Mouse (Mus musculus): ENCODE results near the gene Paqr6.
"Not testable (repeated sequence)": the region's sequence is repeated elsewhere in the genome, so short reads cannot be mapped to it uniquely, and the experiment has no call there.

Paqr6 gene

DNA sequence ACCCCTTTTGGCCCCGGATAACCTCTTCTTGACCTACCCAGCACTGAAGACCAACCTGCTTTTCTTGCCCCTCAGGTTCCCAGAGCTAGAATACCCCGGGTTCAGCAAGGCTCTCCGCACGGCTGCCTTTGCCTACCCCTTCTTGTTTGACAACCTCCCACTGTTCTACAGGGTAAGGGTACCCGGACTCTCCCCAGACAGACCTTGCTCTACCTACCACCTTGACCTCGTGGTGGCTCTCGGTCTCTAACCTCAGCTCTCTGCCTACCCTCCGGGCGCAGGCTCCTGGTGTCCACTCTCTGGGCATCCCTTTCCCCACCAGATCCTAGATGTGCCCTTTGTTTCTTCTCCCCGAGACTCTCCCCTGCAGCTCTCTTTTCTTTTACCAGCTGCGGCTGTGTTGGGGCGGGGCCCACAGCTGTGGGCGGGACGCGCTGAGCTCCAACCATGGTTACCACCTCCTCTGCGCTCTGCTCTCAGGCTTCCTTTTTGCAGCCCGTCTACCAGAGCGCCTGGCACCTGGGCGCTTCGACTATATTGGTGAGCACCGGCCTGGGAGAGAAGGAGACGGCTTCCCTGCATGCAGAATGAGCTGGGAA, 2.5 kb downstream of the Paqr6 start:
- peak; percentile 83 for DNase-seq

DNA sequence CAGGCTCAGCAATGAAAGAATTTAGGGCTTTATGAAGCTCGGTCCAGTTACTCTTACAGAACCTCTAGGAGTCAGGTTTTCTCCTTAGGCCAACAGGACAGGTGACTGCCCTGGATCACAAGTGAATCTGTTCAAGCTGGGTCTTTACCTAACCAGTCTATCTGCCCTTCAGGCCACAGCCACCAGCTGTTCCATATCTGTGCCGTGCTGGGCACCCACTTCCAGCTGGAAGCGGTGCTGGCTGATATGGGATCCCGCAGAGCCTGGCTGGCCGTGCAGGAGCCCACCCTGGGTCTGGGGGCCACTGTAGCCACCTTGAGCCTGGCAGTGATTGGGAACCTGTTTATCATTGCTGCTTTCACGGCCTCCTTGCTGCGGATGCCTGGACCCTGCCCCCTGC, 3.1 kb downstream of the Paqr6 start:
- not testable (repeated sequence) for DNase-seq

DNA sequence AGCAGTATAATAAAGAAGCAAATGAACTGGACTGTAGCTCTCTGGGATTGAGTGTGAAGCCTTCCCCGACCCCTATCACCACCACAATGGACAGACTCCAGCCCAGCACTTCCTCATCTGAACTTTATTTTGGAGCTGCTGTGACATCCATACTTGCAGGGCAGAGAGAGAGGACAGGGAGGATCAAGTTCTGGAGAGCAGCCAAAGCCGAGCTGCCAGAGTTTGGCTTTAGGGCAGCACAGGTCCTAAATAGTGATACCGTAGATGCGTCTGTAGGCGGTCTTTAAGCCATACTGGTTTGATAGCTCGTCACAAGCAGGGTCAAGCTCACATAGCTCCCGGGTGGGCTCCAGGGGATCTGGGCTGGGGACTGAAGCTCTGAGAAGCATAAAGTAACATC, 4.1 kb downstream of the Paqr6 start:
- DNase-seq = not testable (repeated sequence)

DNA sequence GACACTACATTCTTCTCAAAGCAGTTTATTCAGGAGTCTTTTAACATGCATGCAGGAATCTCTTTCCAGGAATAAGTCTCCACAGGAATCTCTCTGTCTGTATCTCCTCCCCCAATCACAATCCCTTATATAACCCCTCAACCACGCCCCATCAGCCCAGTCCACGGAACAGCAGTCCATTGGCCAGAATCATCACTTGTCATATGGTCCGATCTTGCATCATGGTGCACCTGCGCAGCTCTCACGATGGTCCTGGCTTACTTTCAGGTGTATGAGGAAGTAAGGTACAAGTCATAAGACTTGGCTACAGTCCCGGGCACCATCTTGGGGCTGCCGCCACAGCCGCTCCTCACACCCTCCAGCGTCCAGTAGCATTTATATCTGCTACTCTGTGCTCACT, 8.3 kb downstream of the Paqr6 start, which contains the start of gene Bglap3:
Gene Bglap3 (minus strand): TSS at position 101 of the 400 bp plus-strand sequence.
- not testable (repeated sequence) for DNase-seq

DNA sequence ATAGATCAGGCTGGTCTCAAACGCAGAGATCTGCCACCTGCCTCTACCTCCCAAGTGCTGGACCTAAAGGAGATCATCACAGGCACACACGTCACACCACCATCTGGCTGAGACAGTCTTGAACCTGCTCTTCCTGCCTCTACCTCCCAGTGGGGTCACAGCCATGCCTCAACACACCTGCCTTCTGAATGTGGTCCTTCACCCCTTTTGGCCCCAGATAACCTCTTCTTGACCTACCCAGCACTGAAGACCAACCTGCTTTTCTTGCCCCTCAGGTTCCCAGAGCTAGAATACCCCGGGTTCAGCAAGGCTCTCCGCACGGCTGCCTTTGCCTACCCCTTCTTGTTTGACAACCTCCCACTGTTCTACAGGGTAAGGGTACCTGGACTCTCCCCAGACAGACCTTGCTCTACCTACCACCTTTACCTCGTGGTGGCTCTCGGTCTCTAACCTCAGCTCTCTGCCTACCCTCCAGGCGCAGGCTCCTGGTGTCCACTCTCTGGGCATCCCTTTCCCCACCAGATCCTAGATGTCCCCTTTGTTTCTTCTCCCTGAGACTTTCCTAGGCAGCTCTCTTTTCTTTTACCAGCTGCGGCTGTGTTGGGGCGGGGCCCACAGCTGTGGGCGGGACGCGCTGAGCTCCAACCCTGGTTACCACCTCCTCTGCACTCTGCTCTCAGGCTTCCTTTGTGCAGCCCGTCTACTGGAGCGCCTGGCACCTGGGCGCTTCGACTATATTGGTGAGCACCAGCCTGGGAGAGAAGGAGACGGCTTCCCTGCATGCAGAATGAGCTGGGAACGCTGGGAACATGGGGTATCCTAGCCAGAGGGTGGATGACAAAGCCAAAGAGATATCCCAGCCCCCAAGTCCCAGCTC, 11.6 kb downstream of the Paqr6 start:
- DNase-seq = peak; percentile 67

DNA sequence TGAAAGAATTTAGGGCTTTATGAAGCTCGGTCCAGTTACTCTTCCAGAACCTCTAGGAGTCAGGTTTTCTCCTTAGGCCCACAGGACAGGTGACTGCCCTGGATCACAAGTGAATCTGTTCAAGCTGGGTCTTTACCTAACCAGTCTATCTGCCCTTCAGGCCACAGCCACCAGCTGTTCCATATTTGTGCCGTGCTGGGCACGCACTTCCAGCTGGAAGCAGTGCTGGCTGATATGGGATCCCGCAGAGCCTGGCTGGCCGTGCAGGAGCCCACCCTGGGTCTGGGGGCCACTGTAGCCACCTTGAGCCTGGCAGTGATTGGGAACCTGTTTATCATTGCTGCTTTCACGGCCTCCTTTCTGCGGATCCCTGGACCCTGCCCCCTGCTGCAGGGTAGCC, 12.3 kb downstream of the Paqr6 start:
- DNase-seq = not testable (repeated sequence)

DNA sequence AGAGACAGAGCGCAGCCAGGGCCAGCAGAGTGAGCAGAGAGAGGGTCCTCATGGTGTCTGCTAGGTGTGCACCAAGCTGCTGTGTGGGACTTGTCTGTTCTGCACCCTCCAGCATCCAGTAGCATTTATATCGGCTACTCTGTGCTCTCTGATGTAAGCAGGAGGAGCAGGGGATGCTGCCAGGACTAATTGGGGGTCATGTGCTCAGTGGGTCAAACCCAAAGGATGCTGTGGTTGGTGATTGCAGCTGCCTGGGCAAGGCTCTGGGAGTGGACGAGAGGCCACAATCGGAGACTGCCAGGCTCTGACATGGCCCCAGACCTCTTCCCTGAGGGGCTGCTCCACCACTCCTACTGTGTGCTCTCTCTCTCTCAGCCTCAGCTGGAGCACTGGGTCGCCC, 14.2 kb downstream of the Paqr6 start, which contains the start of gene Bglap2:
Gene Bglap2 (minus strand): TSS at position 101 of the 400 bp plus-strand sequence.
- DNase-seq = not testable (repeated sequence)

DNA sequence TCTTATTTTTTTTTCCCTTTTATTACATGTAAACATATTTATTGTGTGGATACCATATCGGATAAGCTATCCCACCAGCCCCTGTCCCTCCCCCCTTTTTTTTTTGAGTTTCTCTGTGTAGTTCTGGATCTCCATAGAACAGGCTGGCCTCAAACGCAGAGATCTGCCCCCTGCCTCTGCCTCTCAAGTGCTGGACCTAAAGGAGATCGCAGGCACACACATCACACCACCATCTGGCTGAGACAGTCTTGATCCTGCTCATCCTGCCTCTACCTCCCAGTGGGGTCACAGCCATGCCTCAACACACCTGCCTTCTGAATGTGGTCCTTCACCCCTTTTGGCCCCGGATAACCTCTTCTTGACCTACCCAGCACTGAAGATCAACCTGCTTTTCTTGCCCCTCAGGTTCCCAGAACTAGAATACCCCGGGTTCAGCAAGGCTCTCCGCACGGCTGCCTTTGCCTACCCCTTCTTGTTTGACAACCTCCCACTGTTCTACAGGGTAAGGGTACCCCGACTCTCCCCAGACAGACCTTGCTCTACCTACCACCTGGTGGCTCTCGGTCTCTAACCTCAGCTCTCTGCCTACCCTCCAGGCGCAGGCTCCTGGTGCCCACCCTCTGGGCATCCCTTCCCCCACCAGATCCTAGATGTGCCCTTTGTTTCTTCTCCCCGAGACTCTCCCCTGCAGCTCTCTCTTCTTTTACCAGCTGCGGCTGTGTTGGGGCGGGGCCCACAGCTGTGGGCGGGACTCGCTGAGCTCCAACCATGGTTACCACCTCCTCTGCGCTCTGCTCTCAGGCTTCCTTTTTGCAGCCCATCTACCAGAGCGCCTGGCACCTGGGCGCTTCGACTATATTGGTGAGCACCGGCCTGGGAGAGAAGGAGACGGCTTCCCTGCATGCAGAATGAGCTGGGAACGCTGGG, 17.3 kb downstream of the Paqr6 start:
- peak; percentile 78 for DNase-seq

DNA sequence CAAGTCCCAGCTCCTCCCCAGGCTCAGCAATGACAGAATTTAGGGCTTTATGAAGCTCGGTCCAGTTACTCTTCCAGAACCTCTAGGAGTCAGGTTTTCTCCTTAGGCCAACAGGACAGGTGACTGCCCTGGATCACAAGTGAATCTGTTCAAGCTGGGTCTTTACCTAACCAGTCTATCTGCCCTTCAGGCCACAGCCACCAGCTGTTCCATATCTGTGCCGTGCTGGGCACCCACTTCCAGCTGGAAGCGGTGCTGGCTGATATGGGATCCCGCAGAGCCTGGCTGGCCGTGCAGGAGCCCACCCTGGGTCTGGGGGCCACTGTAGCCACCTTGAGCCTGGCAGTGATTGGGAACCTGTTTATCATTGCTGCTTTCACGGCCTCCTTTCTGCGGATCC, 18.0 kb downstream of the Paqr6 start:
- DNase-seq = not testable (repeated sequence)

DNA sequence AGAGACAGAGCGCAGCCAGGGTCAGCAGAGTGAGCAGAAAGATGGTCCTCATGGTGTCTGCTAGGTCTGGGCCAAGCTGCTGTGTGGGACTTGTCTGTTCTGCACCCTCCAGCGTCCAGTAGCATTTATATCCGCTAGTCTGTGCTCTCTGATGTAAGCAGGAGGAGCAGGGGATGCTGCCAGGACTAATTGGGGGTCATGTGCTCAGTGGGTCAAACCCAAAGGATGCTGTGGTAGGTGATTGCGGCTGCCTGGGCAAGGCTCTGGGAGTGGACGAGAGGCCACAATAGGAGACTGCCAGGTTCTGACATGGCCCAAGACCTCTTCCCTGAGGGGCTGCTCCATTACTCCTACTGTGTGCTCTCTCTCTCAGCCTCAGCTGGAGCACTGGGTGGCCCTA, 20.0 kb downstream of the Paqr6 start, which contains the start of gene Bglap:
Gene Bglap (minus strand): TSS at position 101 of the 400 bp plus-strand sequence.
- DNase-seq = no peak

DNA sequence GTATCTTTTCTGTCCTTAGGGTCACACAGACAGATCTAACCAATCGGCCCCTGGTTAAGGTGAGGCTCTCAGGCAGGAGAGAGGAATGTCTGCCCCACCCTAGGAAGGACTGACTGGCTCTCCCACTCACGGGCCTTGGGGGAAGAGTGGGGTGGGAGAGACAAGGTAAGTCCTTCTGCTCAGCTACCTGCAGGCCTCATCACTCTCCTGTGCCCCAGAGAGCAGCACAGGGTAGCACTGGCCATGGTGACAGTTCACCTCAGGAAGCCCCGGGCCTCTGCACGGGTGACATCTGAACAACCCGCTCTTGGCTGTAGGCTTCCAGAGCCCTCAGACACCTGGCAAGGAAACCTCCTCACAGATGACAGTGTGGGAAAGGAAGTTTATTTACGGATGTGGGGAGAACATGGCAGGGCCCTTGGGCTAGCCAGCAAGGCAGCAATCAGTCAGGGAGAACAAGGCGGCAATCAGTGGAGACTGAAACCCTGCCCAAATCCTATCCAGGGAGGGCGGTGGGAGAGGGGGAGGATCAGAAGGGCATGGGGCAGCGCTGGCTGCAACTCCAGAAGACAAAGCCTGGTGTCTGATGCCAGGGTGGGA, 29.5 kb downstream of the Paqr6 start:
- DNase-seq = no peak

DNA sequence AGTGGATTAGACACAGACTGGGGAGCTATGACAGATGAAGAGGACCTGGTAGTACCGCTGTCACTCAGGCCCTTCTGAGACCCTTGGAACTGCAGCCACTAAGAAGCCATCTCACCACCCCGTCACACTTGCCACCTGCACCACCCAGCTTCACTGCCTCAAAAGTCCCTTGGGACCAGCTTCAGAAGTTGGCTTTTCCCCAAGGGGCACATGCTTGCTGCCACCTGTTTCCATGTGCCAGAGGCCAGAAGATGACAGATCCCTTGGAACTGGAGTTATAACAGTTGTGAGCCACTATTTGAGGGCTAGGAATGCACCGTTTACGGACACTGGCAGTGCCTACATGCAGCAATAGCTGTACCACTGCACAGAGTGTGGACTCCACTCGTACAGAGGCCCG, 30.9 kb downstream of the Paqr6 start:
- no peak for DNase-seq

DNA sequence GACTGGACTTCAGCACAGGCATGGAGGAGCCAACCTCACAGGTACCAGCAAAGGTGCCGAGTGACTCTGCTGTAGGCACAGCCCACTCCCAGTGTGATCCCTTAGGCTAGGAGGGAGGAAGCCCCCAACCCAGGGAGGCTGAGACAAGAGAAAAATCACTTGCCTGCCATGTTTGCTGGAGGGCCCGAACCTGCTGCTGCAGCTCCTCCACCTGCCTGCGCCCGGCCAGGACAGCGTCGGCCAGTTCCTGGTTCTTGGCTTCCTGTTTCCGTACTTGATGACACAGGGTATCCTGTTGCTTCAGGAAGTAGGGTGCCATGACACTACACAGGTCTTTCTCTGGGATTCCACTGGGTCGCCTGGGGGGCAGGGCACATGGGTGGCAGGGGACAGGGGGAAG, 31.4 kb downstream of the Paqr6 start:
- DNase-seq = no peak

DNA sequence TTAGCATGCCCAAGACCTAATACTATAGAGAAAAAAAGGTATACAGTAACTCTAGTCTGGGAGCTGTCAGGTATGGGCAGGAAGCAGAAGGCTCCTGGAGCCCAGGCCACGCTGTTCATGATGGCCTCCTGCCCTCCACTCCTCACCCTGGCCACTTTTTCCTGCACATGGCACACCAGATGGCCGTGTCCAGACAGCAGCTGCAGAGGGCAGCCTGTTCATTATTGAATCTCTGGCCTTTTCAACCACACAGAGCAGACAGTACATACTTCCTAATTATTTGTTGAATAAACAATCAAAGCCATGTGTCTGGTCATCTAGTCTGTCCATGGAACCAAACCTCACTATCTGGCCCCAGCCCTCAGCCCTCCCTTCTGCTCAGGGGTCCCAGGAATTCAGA, 34.3 kb downstream of the Paqr6 start:
- DNase-seq = no peak

DNA sequence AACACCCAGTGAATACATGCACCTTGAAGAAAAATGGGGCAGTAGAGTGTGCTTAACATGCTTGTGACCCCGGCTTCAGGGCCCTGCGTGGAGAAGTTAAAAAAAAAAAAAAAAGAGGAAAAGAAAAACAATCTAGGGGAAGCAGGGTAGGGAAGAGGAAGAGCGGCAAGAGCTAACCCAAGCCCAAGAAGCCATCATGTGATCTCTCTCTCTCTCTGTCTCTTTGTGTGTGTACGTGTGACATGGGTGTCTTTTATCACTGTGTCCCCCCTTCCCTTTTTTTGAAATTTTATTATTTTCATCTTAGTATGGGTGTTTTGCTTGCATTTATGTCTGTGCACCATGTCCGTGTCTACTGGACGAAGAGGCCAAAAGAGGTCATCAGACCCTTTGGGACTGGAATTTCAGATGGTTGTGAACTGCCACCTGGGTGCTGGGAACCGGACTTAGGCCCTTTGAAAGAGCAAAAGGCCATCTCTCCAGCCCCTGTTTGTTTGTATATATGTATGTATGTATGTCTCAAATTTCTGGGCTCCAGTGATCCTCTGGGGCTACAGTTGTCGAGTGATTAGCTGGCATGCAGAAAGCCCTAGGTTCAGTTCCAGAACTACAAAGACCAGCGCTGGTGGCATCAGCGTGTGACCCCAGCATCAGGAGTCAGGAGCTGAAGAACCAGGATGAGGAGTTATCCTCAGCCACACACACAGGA, 39.3 kb downstream of the Paqr6 start:
- no peak for DNase-seq

DNA sequence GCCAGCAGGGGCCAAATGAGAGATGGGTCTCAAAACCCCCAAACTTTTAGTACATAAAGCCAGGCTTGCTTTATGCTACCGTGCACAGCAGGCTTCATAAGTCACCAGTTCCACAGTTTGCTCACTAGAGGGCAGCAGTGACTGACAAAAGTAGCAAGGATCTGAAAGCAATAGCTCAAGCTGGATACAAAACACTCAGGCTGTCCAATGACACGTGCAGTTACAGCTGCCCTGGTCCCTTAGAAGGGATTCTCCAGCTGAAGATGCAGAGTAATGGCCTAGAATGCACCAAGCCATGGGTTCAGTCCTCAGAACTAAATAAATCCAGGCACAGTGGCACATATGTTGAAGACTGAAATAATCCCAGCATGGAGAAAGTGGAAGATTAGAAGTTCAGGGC, 42.7 kb downstream of the Paqr6 start:
- peak; percentile 65 for DNase-seq

DNA sequence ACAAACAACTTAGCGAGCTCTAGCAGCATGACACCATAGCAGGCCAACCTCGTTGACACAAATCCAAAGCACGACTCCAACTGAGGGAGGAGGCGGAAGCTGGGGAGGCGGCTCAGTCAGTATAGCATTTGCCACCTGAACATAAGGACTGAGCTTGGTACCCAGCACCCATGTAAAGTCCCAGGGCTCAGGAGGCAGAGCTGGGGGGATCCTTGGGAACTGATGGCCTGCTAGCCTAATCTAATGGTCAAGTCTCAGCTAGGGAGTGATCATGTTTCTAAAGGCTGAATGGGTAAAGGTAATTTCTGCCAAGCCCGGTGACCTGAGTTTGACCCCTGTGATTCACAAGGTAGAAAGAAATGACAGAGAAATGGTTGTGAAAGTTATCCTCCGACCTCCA, 43.1 kb downstream of the Paqr6 start:
- DNase-seq = no peak

DNA sequence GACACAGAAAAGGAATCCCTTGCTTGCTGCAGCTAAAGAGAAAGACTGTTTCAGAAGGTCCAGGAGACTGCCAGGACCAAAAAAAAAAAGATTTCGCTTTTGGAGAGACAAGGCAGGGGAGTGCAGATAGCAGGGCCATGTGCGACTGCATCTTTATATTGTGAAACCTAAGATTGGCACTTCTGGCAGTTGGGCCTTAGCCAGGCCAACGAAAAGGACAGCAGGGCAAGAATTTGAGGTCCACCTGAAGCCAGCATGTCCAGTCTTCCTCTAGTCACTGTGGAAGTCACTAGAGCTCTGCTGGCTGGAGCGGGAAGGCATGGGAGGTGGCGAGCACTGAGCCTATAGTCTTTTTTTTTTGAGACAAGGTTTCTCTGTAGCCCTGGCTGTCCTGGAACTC, 44.6 kb downstream of the Paqr6 start:
- DNase-seq = no peak

DNA sequence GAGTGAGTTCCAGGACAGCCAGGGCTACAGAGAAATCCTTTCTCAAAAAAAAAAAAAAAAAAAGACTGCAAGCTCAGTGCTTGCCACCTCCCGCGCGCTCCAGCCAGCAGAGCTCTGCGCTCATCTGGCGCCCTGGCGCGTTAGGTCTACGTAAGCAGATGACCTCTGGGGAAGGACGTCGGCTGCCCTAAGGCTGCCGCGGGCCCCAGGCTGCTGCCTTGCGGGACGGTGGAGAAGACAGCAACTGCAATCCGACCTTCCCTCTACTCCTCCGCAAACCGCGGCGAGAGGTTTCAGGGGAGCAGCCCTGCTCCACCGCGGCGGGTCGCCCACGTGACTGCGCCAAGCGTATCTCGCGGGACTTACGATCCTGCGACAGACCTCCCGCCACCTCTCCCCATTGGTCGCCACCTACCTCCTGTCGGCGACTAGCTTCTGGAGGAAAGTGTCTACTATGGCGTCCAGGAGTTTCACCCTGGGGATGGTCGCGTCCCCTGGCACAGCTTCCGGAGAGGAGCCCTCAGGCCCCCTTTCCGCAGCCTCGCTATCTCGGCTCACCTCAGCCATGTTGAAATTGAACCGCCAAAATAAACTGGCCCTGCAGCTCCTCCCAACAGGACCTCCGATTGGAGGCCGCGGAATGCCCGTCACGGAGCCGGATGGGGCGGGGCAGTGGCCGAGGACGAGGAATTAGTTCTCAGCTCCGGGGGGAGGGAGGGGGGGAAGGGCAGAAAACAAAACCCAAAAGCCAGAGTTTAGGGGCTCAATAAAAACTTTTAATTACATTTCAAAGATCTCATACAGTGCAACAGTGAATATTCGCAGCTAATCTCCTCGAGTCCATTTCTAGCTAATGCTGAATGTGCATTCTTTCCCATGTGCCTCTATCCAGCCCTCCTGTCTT, 45.6 kb downstream of the Paqr6 start, which contains the start of gene Pmf1:
Gene Pmf1 (minus strand): TSS at position 591 of the 904 bp plus-strand sequence.
- DNase-seq = peak; percentile 93

DNA sequence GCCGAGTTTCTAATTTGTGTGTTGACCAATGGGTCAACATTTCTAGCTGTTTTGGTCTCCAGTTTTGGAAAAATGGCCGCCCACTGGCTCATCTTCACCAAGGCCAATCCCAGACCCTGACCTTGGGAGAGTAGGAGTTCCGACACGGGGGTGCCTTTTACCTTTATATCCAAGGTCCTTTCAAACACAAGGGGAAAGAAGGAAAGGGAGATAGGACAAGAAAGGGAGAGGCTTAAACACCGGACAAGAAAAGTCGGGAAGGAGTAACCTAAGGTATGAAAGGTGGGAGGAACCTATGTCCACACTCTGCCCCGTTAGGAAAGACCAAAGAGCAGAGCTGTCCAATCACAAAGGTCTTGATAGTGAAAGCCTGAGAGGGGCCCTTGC, 46.3 kb downstream of the Paqr6 start:
- no peak for DNase-seq

DNA sequence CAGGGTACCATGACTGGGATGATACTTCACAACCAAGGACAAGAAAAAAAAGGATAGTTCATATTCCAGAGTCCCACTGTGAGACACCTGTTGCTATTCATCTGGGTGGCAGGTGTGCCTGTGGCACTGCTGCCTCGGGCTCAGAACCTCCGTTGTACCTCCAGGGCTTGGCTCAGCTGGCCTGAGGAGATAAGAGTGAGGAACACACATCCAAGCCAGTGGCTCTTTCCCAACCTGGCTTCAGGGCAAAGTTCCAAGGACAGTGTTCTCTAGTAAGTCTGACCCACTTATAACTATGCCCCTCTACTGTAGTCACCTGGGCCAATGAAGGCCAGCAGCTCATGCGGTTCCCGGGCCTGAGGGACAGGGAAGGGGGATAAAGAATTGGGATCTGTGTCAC, 47.3 kb downstream of the Paqr6 start:
- no peak for DNase-seq

All from thymus, postnatal 4 days (tissue).